Mouse (Mus musculus): ENCODE results near the gene Sacs.
A peak's percentile ranks its signal among the peaks of the same experiment; 100 is the strongest.

Gene Sacs

DNA sequence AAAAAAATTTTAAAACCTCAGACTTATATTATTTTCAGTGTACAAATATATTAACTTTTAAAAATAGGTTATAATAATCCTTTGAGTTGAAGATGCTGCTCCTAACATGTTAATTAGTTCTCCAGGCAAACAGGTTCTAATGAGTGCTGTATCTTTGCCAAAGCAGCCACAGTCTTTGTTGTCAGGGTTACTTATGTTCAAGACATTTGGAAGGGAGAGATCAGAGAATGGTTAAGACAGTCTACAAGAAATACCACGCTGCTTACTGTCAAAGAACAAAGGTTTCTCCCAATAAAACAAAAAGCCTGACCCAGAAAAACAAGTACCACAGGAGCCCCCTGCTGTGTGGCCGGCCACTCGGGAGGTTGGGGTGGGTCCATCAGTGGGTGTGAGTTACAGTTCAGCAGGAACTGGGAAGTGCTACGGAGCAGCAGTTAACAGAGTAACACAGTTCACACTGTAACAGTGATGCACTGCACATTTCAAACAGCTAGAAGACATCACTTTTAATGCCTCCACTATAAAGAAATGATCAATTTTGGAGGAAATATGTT lies 98.9 kb downstream of the Sacs start:
- peak; percentile 72 for DNase-seq (ENCODE audit: low read depth, low spot score)

DNA sequence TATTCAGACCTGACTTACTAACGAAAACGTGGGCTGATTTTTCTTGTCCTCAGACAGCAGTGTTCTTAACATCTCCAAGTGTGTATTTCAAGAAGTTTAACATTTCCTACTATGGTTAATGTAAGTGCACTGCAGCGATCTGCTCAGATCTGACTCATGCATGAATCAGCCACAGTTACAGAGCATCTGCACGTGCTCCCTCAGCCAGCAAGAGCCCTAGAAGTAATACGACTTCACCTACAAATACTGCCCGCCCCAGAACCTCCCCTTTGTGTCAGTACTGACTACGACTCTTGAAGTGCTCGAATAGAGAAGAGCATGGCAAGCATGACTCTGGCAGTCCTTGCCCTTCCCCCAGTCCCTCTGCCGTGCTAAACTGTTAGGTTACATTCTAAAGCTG lies 100.5 kb downstream of the Sacs start:
- no peak for DNase-seq (ENCODE audit: low read depth, low spot score)

DNA sequence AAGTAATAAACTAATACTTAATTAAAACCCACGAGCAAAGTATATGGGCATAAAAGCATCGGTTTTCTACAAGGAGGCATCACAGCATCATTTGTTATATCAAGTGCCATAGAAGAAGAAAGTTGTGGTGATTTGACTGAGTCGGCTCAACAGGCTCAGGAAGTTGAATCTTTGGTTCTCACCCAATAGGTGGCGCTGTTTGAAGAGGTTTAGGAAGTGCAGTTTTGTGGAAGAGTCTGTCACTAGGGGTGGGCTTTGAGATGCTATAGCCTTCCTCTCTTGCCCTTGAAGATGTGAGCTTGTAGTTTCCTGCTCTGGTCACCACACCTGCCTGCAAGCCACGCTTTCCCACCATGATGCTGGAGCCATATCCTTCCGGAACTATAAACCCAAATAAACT lies 104.4 kb downstream of the Sacs start:
- peak; percentile 36 for DNase-seq (ENCODE audit: low read depth, low spot score)

DNA sequence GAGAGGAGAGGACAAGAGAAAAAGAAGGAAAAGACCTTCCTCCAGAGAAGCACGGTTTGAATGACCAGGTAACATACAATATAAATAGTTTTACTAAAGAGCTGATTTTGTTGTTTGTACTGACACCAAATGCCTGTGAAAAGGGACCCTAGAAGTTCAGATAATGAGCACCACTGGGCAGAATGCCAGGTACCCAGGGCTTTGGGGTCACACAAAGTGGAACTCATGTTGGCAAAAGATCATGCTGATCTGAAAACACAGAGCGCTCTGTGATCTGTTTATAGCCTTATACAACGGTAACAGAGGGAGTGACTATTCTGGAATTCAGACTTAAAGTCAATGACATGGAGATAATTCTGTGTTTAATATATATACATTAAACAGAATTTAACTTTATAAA lies 108.2 kb downstream of the Sacs start:
- DNase-seq (ENCODE audit: low read depth, low spot score), result no peak

DNA sequence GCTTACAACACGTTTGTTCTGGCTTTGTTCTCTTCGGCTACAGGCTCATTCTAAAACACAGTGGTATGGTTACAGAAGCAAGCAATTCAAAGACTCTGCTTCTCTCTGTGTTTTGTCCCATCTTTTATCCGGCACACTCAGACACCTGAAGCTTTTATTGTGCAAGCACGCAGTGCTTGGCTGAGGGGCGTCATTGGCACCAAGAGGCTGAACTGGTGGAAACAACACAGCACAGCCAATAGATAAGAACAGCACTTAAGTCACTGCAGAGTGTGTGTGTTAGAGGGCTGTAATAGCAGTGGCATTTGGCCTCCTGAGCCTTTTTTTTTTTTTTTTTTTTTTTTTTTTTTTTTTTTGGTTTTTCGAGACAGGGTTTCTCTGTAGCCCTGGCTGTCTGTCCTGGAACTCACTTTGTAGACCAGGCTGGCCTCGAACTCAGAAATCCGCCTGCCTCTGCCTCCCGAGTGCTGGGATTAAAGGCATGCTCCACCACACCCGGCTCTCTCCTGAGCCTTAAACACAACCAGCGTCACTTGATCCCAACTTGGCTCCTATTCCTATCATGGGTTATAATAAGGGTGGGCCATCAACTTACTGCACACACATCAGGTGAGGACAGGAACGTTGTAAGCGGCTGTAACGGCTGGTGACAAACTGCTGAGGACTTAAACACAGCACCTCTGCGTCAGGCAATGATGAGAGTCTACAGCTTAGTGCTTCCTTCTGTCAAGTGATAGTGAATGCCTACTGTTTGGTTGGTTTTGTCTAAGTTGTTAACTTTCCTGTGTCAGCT lies 114.5 kb downstream of the Sacs start:
- no peak for DNase-seq (ENCODE audit: low read depth, low spot score)

DNA sequence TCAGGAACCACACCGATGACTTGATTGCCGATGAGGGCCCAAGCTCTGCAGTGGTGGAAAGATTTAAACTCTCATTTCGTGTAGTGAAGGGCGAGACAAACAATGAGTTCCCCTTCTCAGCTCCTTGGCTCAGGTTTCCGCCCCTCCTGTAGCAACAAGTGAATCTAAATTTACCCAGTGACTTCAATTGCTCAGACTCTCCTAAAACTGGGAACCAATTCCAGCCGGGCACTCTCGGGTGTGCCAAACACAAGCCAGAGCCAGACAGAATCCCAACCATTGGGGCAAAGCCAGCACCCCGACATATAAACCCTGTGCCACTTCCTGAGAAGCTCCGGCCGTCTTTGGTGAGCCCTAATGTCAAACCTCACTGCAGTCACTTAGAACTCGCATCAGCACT lies 120.1 kb downstream of the Sacs start, which contains the start of gene Sgcg:
Gene Sgcg, minus strand, starts transcription at position 139 of the 400 bp plus-strand sequence.
- no peak for DNase-seq (ENCODE audit: low read depth, low spot score)

DNA sequence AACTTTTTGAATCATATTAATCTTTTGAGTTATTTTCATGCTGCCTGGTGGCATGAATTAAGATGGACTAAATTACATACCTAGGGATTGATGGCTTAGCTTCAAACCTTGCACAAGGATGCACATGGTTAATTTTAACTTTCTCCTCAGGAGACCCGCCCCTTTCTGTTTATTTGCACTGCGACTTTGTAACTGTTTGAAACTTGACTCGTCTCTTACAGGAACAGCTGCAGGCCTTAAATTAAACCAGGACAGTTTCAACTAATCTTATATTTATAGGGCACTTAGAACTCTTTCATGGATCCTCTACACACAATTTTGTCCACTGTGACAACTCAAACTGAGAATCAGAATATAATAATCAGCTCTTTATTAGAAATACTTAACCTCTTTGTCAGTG lies 120.8 kb downstream of the Sacs start:
- no peak for DNase-seq (ENCODE audit: low read depth, low spot score)

DNA sequence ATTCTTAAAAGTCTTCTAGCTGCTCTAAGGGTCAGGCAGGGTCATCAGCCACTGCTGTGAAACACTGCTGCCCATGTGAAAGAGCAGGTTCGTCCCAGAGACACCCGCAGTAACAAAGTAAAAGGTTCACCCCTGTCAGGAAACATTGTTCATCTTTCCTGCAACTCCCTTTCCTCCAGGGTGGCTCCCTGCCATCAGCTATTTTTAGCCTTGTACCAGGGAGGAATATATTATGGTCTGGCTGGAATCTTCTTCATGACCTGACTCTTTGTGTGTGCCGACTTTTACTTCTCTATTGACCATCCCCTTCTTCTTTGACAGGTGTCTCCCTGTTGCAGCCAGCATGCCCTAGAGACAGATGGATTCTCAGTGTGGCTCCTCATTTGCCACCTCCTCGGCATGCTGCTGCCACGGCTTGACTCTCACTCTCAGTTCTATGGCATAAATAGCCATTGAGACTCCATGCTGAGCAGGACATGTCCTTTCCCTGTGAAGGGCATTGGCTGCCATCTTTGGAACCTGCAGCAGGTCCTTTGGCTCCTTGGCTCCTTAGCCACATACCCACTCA lies 129.7 kb downstream of the Sacs start:
- no peak for DNase-seq (ENCODE audit: low read depth, low spot score)

DNA sequence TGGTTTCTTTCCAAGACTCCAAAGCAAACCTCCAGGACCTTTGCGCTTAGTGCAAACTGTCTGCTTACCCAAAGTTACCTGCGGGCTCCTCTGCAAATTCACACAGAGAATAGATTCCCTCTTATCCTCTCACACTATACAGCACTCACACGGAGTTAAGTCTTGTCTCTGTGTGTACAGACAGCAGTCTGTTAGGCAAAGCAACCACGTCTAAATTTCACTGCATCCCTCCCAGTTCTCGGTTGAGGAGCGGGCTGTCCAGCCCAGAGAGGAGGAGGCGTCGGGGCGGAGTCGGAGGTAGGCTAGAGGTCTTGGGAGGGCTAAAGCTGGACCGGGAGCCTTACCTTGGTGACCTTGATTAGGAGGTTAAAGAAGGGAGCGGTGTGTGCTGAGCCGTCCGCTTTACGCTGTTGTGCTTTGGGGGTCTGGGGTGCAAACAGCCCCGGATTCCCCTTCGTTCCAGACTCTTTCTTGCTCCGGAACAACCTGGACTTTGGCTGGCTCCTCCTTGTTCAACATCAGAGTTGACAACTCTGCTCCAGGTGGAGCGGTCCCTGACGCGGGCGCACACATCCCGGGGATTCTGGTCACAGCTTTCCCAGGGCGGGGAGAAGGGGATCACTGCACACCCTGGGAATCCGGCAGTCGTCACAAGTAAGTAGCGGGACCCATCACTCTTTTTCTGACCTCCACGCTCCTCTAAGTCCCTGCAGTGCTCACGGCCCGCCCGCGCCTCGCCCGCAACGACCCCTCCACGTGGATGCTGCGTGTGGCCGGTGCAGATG lies 136.3 kb downstream of the Sacs start:
- DNase-seq (ENCODE audit: low read depth, low spot score), result peak; percentile 11

DNA sequence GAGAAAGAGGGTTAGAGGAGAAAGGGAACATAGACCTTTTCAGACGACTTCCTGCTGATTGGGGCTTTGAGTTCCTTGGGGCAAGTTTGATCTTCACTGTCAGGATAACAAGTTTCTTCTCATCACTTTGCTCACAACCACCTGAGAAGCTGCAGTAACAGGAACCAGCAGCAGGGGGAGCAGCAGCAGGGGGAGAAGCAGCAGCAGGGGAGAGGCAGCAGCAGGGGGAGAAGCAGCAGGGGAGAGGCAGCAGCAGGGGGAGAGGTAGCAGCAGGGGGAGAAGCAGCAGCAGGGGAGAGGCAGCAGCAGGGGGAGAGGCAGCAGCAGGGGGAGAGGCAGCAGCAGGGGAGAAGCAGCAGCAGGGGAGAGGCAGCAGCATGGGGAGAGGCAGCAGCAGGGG lies 139.0 kb downstream of the Sacs start:
- DNase-seq (ENCODE audit: low read depth, low spot score), result peak; percentile 54

DNA sequence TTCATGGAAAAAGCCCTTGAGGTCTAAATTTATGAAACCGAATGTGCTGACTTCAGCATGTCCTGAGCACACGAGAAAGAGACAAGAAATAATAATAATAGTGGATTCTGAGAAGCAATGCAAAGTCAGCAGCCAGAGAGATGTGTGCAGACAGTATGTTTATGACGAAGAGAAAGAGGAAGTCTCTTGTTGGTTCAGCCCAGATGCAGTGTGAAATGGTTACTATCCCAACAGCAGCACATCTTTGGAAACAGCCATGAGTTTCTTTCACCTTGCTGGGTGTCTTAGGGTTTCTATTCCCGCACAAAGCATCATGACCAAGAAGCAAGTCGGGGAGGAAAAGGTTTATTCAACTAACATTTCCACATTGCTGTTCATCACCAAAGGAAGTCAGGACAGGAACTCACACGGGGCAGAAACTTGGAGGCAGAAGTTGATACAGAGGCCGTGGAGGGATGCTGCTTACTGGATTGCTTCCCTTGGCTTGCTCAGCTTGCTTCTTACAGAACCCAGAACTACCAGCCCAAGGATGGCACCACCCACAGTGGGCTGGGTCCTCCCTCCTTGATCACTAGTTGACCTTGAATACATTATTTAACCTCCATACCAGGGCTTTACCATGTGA lies 140.5 kb downstream of the Sacs start:
- DNase-seq (ENCODE audit: low read depth, low spot score), result no peak

DNA sequence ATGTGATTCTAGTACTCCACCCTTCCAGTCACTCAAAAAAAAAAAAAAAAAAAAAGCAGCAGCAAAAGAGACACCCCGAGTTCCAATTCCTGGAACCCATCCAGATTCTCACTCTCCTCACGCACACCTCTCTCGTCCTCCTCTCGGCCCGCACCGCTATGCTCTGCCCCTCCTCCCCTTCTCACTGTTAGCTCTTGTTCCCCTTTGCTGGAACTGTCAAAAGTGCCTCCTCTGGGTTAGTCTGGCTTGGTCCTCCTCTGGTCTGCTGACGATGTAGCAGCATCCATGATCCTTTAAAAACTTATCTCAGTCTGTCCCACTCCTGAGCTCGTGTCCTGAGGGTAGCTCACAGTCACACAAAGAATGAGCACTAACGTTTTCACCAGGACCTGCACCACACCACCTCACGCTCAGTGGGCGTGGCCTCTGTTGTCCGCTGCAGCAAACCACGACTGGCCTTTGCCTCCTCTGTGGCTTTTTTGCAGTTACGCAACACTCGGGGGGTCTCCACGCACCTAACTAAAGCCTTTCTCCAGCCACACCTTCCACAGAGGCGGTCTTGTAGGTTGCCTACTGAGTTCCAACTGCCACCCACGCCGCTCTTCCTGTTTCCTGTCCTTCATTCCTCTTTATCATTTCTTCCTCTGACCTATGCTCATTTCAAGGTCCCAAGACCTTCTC lies 150.5 kb downstream of the Sacs start:
- no peak for DNase-seq (ENCODE audit: low read depth, low spot score)
